Mouse (Mus musculus): ENCODE data around the gene Oxnad1. TPM values are rescaled to one million over a fixed set of nuclear protein-coding genes. Genes with fewer than 3 reads are reported as not detected.

Oxnad1 gene
- polyA plus RNA-seq, 1 experiment: 31.5 TPM

DNA sequence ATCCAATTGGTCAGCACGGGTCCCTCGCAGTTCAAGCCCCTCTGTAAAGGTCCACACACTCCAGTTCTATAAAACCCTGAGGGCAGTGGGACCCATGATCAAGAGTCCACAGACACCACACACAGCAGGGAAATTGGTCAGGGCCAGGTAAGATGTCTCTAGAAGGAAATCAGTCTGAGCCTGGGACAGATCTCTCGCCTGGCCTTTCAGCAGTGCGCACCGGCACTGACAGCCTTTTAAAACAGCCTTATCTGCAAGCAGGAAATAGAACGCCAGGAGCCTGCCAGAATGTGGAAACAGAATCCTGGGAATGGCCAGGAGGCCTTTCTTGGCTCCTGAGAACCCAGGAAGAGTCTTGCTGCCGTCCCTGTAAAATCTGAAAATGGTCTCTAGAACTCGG lies 29.4 kb upstream of the Oxnad1 start:
- no peak overlapping the region for H3K27ac ChIP-seq (ENCODE audit: insufficient read depth, low read length)
- no peaks in the 10 kb centered on the region for H3K27me3 ChIP-seq (ENCODE audit: control insufficient read depth, insufficient read depth, low read length)
- no peak overlapping the region for H3K4me3 ChIP-seq (replicated peaks; ENCODE audit: insufficient read depth, low read depth, low read length)
- 89% methylated on average over 8 of the region's 8 CpGs for WGBS
- TF ChIP-seq CTCF (IDR thresholded peaks at IDR 0.05; ENCODE audit: borderline replicate concordance, insufficient read depth, low read depth, low read length): no peak
- TF ChIP-seq POLR2A (IDR thresholded peaks at IDR 0.05; ENCODE audit: borderline replicate concordance, insufficient read depth, low read length): no peak
- H3K4me1 ChIP-seq (ENCODE audit: control insufficient read depth, insufficient read depth, low read length): no peaks in the 10 kb centered on the region
- no peak for DNase-seq

DNA sequence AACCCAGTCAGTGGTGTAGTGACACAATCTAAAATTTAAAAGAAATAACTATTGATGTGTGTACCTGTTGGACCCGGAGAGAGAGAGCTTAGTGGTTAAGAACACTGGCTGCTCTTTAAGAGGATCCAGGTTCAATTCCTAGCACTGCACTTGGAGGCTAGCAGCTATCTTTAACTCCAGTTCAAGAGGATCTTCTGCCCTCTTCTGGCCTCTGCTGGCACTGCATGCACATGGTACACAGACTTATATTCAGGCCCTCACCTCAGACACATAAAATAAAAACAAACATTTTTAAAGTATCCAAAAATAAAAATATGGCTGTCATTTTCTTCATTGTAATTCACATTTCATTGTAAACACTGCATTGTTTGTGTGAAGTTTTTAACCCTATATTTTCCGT lies 28.5 kb upstream of the Oxnad1 start:
- Histone ChIP-seq H3K4me1 (ENCODE audit: control insufficient read depth, insufficient read depth, low read length) (no peaks in the 10 kb centered on the region), H3K27ac (ENCODE audit: insufficient read depth, low read length) (no peak overlapping the region), H3K27me3 (ENCODE audit: control insufficient read depth, insufficient read depth, low read length) (no peaks in the 10 kb centered on the region), H3K4me3 (replicated peaks; ENCODE audit: insufficient read depth, low read depth, low read length) (no peak overlapping the region)
- TF ChIP-seq POLR2A (IDR thresholded peaks at IDR 0.05; ENCODE audit: borderline replicate concordance, insufficient read depth, low read length) (no peak), CTCF (IDR thresholded peaks at IDR 0.05; ENCODE audit: borderline replicate concordance, insufficient read depth, low read depth, low read length) (peak; percentile 31; the same call in 1 of the 2 replicates)
- no peak for DNase-seq
- 95% methylated on average over 2 of the region's 2 CpGs for WGBS

DNA sequence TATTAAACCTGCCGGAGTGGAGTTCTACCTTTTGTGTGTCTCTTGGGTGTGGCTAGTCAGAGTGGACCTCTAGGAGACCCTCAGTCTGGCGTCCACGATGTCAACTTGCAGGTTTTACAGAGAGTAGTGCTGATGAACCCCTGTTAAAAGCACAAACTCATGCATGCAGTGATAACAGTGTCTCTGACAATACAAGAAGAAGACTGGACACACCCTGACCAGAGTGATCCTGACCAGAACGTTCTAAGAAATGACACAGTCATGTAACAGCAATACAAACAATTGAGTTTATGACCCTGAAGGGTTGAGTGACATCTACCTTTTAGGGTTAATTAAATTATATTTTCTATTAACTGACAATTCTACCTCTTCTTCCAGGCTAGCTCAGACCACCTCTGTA lies 27.5 kb upstream of the Oxnad1 start:
- Histone ChIP-seq H3K4me3 (replicated peaks; ENCODE audit: insufficient read depth, low read depth, low read length) (no peak overlapping the region), H3K27me3 (ENCODE audit: control insufficient read depth, insufficient read depth, low read length) (no peaks in the 10 kb centered on the region), H3K27ac (ENCODE audit: insufficient read depth, low read length) (no peak overlapping the region), H3K4me1 (ENCODE audit: control insufficient read depth, insufficient read depth, low read length) (no peaks in the 10 kb centered on the region)
- 86% methylated on average over 4 of the region's 4 CpGs for WGBS
- TF ChIP-seq POLR2A (IDR thresholded peaks at IDR 0.05; ENCODE audit: borderline replicate concordance, insufficient read depth, low read length) (no peak), CTCF (IDR thresholded peaks at IDR 0.05; ENCODE audit: borderline replicate concordance, insufficient read depth, low read depth, low read length) (no peak)
- DNase-seq: no peak

DNA sequence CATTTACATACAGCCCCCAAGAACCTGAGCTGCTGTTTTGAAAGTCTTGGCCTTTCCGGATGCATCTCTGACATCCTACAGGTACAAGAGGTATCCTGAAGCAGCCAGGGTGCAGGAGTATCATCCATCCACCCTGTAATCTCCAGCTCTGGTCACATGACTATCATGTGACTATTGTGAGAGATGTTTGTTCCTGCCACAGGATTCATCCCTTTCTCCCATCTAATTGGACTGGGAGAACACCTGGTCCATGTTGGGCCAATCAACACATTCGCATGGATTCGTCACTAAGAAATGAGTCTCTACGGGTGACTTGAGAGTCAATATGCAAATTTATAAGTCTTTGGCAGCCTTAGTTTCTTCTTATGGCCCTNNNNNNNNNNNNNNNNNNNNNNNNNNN lies 23.8 kb upstream of the Oxnad1 start:
- 86% methylated on average over 4 of the region's 4 CpGs for WGBS
- Histone ChIP-seq H3K4me1 (ENCODE audit: control insufficient read depth, insufficient read depth, low read length) (no peaks in the 10 kb centered on the region), H3K4me3 (replicated peaks; ENCODE audit: insufficient read depth, low read depth, low read length) (no peak overlapping the region), H3K27me3 (ENCODE audit: control insufficient read depth, insufficient read depth, low read length) (no peaks in the 10 kb centered on the region), H3K27ac (ENCODE audit: insufficient read depth, low read length) (no peak overlapping the region)
- DNase-seq: no peak
- TF ChIP-seq POLR2A (IDR thresholded peaks at IDR 0.05; ENCODE audit: borderline replicate concordance, insufficient read depth, low read length) (no peak), CTCF (IDR thresholded peaks at IDR 0.05; ENCODE audit: borderline replicate concordance, insufficient read depth, low read depth, low read length) (no peak)

DNA sequence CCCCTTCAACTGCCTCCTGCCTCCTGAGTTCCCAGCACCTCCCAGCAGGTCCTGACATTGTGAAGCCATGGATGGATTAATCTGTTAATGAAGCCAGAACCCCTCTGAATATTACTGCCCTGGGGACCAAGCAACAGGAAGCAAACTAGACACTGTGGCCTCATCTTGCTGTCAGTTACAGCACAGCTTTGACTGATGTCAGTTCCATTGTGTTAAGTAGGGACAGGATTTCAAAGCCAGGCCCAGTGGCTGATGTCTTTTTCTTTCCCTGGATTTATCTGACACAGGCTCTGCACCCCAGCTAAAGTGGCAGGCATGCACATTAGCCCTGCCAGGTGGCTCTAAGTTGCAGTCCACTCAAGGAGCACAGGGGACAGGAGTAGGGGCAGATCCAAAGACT lies 12.4 kb upstream of the Oxnad1 start:
- no peak overlapping the region for H3K27ac ChIP-seq (ENCODE audit: insufficient read depth, low read length)
- H3K4me1 ChIP-seq (ENCODE audit: control insufficient read depth, insufficient read depth, low read length): peaks cover 22% of the 10 kb centered on the region
- no peak for TF ChIP-seq POLR2A (IDR thresholded peaks at IDR 0.05; ENCODE audit: borderline replicate concordance, insufficient read depth, low read length)
- no peak for TF ChIP-seq CTCF (IDR thresholded peaks at IDR 0.05; ENCODE audit: borderline replicate concordance, insufficient read depth, low read depth, low read length)
- no peaks in the 10 kb centered on the region for H3K27me3 ChIP-seq (ENCODE audit: control insufficient read depth, insufficient read depth, low read length)
- H3K4me3 ChIP-seq (replicated peaks; ENCODE audit: insufficient read depth, low read depth, low read length): no peak overlapping the region
- DNase-seq: no peak

DNA sequence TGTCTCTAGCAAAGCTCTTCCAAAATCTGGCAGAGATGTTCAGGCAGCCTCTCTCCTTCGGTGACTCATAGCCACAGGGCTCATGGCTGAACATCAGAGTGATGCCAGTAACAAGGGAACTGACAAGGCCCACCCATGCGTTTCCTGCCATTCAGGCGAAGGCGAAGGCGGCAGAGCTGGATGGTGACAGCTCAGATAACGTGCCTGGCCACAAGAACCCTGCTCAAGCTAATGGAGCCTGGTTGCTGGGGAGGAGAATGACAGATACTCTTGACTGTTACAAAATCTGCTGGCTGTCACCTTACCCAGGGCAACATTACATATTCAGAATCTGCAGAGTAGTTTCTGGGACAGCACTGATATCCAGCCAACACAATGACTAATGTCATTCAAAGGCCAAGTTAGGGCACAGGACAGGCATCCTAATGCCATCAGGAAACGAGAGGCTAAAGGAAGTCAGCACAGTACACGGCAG lies 11.9 kb upstream of the Oxnad1 start:
- DNase-seq: peak; percentile 55 to 64
- no peak overlapping the region for H3K27ac ChIP-seq (ENCODE audit: insufficient read depth, low read length)
- WGBS: 36% methylated on average over 8 of the region's 8 CpGs

DNA sequence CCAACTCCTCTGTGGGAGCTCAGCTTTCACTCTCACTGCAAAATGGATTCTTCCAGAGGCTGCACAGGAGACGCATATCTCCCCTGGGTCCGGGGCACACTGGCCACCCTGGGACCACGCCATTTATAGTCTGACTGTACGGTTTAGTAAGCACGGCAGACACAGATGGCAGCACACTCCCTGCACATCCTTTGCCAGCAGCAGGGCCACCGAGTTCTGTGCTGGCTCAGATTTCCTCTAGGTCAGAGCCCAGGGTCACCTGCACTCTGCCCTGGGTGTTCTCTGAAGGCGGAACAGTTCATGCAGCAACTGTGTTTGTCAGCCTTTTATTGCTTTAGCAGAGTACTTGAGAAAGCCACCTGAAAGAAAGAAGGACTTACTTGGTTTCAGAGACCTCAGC lies 11.3 kb upstream of the Oxnad1 start:
- 25% methylated on average over 7 of the region's 7 CpGs for WGBS
- Histone ChIP-seq H3K27ac (ENCODE audit: insufficient read depth, low read length) (no peak overlapping the region), H3K4me1 (ENCODE audit: control insufficient read depth, insufficient read depth, low read length) (peaks cover 22% of the 10 kb centered on the region), H3K27me3 (ENCODE audit: control insufficient read depth, insufficient read depth, low read length) (no peaks in the 10 kb centered on the region), H3K4me3 (replicated peaks; ENCODE audit: insufficient read depth, low read depth, low read length) (no peak overlapping the region)
- DNase-seq: peak; percentile 39 to 49
- TF ChIP-seq CTCF (IDR thresholded peaks at IDR 0.05; ENCODE audit: borderline replicate concordance, insufficient read depth, low read depth, low read length) (no peak), POLR2A (IDR thresholded peaks at IDR 0.05; ENCODE audit: borderline replicate concordance, insufficient read depth, low read length) (no peak)

More for the DNA sequence above, 11.9 kb upstream of the Oxnad1 start:
- H3K4me3 ChIP-seq (replicated peaks; ENCODE audit: insufficient read depth, low read depth, low read length): no peak overlapping the region
- no peaks in the 10 kb centered on the region for H3K27me3 ChIP-seq (ENCODE audit: control insufficient read depth, insufficient read depth, low read length)
- peaks cover 22% of the 10 kb centered on the region for H3K4me1 ChIP-seq (ENCODE audit: control insufficient read depth, insufficient read depth, low read length)
- no peak for TF ChIP-seq CTCF (IDR thresholded peaks at IDR 0.05; ENCODE audit: borderline replicate concordance, insufficient read depth, low read depth, low read length)
- TF ChIP-seq POLR2A (IDR thresholded peaks at IDR 0.05; ENCODE audit: borderline replicate concordance, insufficient read depth, low read length): no peak

DNA sequence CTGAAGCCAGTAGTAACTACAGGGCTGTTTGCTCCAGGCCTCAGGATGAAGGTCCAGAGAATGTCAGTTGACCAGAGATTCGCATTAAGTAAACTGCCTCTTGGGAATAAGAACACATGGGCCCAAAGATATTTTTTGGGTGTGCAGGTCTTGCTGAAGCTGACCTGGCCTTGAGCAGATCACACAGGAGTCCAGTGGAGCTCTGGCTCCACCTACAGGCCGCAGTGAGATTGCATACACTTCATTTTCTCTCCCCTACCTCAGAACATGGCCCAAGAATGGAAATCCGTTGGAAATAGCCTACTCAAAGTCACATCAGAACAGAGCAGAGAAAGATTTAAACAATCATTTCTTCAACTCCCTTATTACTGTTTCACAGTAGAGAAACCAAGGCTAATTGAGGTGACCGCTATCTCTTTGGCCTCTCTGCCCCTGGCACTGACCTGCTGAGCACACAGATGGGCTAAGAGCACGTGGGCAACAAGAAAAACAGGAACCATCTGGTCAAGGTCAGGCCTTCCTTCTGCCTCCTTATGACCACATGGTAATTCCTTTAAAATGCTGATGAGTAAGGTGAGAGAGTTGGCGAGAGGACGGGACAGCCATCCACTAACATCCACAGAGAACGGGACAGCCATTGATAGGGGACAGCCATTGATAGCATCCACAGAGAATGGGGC lies 8.1 kb upstream of the Oxnad1 start:
- Histone ChIP-seq H3K4me1 (ENCODE audit: control insufficient read depth, insufficient read depth, low read length) (peaks cover 22% of the 10 kb centered on the region), H3K27ac (ENCODE audit: insufficient read depth, low read length) (peak overlapping the region; percentile 49), H3K27me3 (ENCODE audit: control insufficient read depth, insufficient read depth, low read length) (no peaks in the 10 kb centered on the region), H3K4me3 (replicated peaks; ENCODE audit: insufficient read depth, low read depth, low read length) (no peak overlapping the region)
- TF ChIP-seq CTCF (IDR thresholded peaks at IDR 0.05; ENCODE audit: borderline replicate concordance, insufficient read depth, low read depth, low read length) (peak; percentile 99), POLR2A (IDR thresholded peaks at IDR 0.05; ENCODE audit: borderline replicate concordance, insufficient read depth, low read length) (no peak)
- peak; percentile 83 to 88 for DNase-seq
- WGBS: 6% methylated on average over 8 of the region's 8 CpGs
